ENCODE assay signal across 15 mouse cellular contexts in the genomic region with DNA sequence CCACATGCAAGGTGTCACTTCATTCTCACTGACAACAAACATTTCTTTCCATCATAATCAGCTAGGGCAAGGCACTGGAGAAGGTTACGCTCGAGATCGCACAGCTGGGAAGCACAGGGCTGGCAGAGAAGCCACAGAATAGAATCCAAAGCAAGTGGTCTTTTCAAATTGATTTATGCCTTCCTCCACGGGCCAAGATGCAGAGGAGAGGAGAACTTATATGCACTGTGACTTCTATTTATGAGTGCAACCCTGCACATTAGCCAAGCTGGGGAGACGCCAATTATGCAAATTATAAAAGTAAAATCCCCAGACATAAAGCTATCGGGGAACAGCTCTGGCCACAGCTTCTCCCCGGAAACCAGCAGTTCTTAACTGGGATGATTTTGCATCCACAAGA.
DNase-seq lines count a peak whose midpoint lies in the region; ATAC-seq and TF ChIP-seq lines count a peak whose summit lies in the region.
"Had no signal": no experiment of that assay in that cellular context is flagged by ENCODE, and none has a peak within 500 bp of the region (broad histone marks: within the 10 kb centered on the region; RNA-seq: fewer than 3 reads in every experiment).

No protein-coding gene starts in this region.

- no peaks in the 10 kb centered on the region for H3K27me3 ChIP-seq in hindbrain, postnatal 0 days (ENCODE audit: insufficient read depth, low read length)
- no peaks in the 10 kb centered on the region for H3K27me3 ChIP-seq in hindbrain, embryonic 10.5 days (ENCODE audit: insufficient read depth, poor library complexity, severe bottlenecking)
- no peaks in the 10 kb centered on the region for H3K27me3 ChIP-seq in midbrain, postnatal 0 days (ENCODE audit: insufficient read depth, low read length)
- no peaks in the 10 kb centered on the region for H3K27me3 ChIP-seq in midbrain, embryonic 11.5 days (ENCODE audit: control insufficient read depth, insufficient read depth, low read length)
- no peaks in the 10 kb centered on the region for H3K27me3 ChIP-seq in lung, postnatal 0 days (replicated peaks; ENCODE audit: insufficient read depth, low read length)
- no peaks in the 10 kb centered on the region for H3K27me3 ChIP-seq in limb, embryonic 10.5 days (ENCODE audit: low read depth, poor library complexity, severe bottlenecking)
- no peaks in the 10 kb centered on the region for H3K27me3 ChIP-seq in embryonic facial prominence, embryonic 10.5 days (replicated peaks; ENCODE audit: low read depth, poor library complexity, severe bottlenecking)
- H3K27me3 ChIP-seq: embryonic facial prominence, embryonic 13.5 days had no signal

- no peaks in the 10 kb centered on the region for H3K9me3 ChIP-seq in hindbrain, postnatal 0 days (ENCODE audit: low read length)
- 0 out of 2 replicates have a peak, but pooled peaks cover 3% of the 10 kb centered on the region for H3K9me3 ChIP-seq in hindbrain, embryonic 10.5 days
- H3K9me3 ChIP-seq in midbrain, postnatal 0 days (ENCODE audit: low read length), result no peaks in the 10 kb centered on the region
- no peaks in the 10 kb centered on the region for H3K9me3 ChIP-seq in midbrain, embryonic 11.5 days (ENCODE audit: control insufficient read depth, low read length)
- no peaks in the 10 kb centered on the region for H3K9me3 ChIP-seq in lung, postnatal 0 days (ENCODE audit: low read length)
- H3K9me3 ChIP-seq in limb, embryonic 10.5 days (replicated peaks), result no peaks in the 10 kb centered on the region
- H3K9me3 ChIP-seq in embryonic facial prominence, embryonic 10.5 days, result no peaks in the 10 kb centered on the region
- H3K9me3 ChIP-seq: embryonic facial prominence, embryonic 13.5 days; forebrain, embryonic 10.5 days had no signal

- peak; percentile 86; the same call in 1 of the 2 replicates for TF ChIP-seq EP300 in lung, postnatal 0 days (IDR thresholded peaks at IDR 0.05)

- no peak overlapping the region for H3K4me2 ChIP-seq in hindbrain, postnatal 0 days (ENCODE audit: low read depth, low read length)
- no peak overlapping the region for H3K4me2 ChIP-seq in midbrain, postnatal 0 days (ENCODE audit: low read depth, low read length, poor library complexity, severe bottlenecking)
- no peak overlapping the region for H3K4me2 ChIP-seq in midbrain, embryonic 11.5 days
- no peak overlapping the region for H3K4me2 ChIP-seq in lung, postnatal 0 days (replicated peaks; ENCODE audit: low read depth, low read length)
- H3K4me2 ChIP-seq: embryonic facial prominence, embryonic 13.5 days; liver, embryonic 11.5 days had no signal

- DNase-seq in hindbrain, postnatal 0 days (ENCODE audit: low spot score), result peak; percentile 59
- no peak for DNase-seq in hindbrain, embryonic 10.5 days (ENCODE audit: low spot score)
- peak; percentile 54 for DNase-seq in midbrain, postnatal 0 days (ENCODE audit: low spot score)
- no peak for DNase-seq in midbrain, embryonic 11.5 days (ENCODE audit: low spot score, missing footprints)
- DNase-seq in lung, postnatal 0 days (ENCODE audit: low spot score), result peak; percentile 92
- DNase-seq in limb, embryonic 10.5 days (ENCODE audit: low spot score), result no peak
- DNase-seq in embryonic facial prominence, embryonic 10.5 days (ENCODE audit: low spot score), result no peak
- DNase-seq: cerebellum, adult 11 months; cerebellum, postnatal 36 days; layer of hippocampus, adult 9-11 months; right cerebral cortex, postnatal 4 days had no signal

- TF ChIP-seq CTCF in hindbrain, postnatal 0 days (IDR thresholded peaks at IDR 0.05; ENCODE audit: low read depth), result no peak
- TF ChIP-seq CTCF in midbrain, postnatal 0 days (IDR thresholded peaks at IDR 0.05), result no peak
- no peak for TF ChIP-seq CTCF in lung, postnatal 0 days (IDR thresholded peaks at IDR 0.05)

- no peak overlapping the region for H3K4me3 ChIP-seq in hindbrain, postnatal 0 days (ENCODE audit: low read length)
- H3K4me3 ChIP-seq in hindbrain, embryonic 10.5 days, result no peak overlapping the region
- H3K4me3 ChIP-seq in midbrain, postnatal 0 days (ENCODE audit: low read depth, low read length), result no peak overlapping the region
- H3K4me3 ChIP-seq in midbrain, embryonic 11.5 days (ENCODE audit: low read depth, low read length), result no peak overlapping the region
- H3K4me3 ChIP-seq in lung, postnatal 0 days (ENCODE audit: low read depth, low read length), result no peak overlapping the region
- no peak overlapping the region for H3K4me3 ChIP-seq in limb, embryonic 10.5 days
- H3K4me3 ChIP-seq in embryonic facial prominence, embryonic 10.5 days, result no peak overlapping the region
- H3K4me3 ChIP-seq: embryonic facial prominence, embryonic 13.5 days; forebrain, embryonic 10.5 days; megakaryocyte, embryonic 14.5 days had no signal

- no peak overlapping the region for H3K27ac ChIP-seq in hindbrain, postnatal 0 days
- H3K27ac ChIP-seq in hindbrain, embryonic 10.5 days, result no peak overlapping the region
- no peak overlapping the region for H3K27ac ChIP-seq in midbrain, postnatal 0 days (ENCODE audit: low read depth, low read length)
- no peak overlapping the region for H3K27ac ChIP-seq in midbrain, embryonic 11.5 days (ENCODE audit: low read depth, low read length)
- H3K27ac ChIP-seq in lung, postnatal 0 days (ENCODE audit: low read length), result no peak overlapping the region
- no peak overlapping the region for H3K27ac ChIP-seq in limb, embryonic 10.5 days
- H3K27ac ChIP-seq in embryonic facial prominence, embryonic 10.5 days (replicated peaks), result no peak overlapping the region
- H3K27ac ChIP-seq: embryonic facial prominence, embryonic 13.5 days; forebrain, embryonic 10.5 days had no signal

- 17% methylated on average over 7 of the region's 7 CpGs for WGBS in hindbrain, postnatal 0 days
- WGBS in hindbrain, embryonic 10.5 days, result 73% methylated on average over 7 of the region's 7 CpGs
- 35% methylated on average over 7 of the region's 7 CpGs for WGBS in midbrain, postnatal 0 days
- 68% methylated on average over 7 of the region's 7 CpGs for WGBS in midbrain, embryonic 11.5 days
- WGBS in lung, postnatal 0 days, result 29% methylated on average over 7 of the region's 7 CpGs
- WGBS in limb, embryonic 10.5 days, result 53% methylated on average over 7 of the region's 7 CpGs
- 82% methylated on average over 7 of the region's 7 CpGs for WGBS in embryonic facial prominence, embryonic 10.5 days

- no peaks in the 10 kb centered on the region for H3K36me3 ChIP-seq in hindbrain, postnatal 0 days (ENCODE audit: insufficient read depth, low read length)
- 0 out of 2 replicates have a peak, but pooled peaks cover 7% of the 10 kb centered on the region for H3K36me3 ChIP-seq in hindbrain, embryonic 10.5 days
- H3K36me3 ChIP-seq in midbrain, postnatal 0 days (ENCODE audit: insufficient read depth, low read length), result no peaks in the 10 kb centered on the region
- no peaks in the 10 kb centered on the region for H3K36me3 ChIP-seq in midbrain, embryonic 11.5 days (ENCODE audit: control insufficient read depth, insufficient read depth, low read length)
- H3K36me3 ChIP-seq in lung, postnatal 0 days (ENCODE audit: insufficient read depth, low read length), result no peaks in the 10 kb centered on the region
- no peaks in the 10 kb centered on the region for H3K36me3 ChIP-seq in limb, embryonic 10.5 days
- no peaks in the 10 kb centered on the region for H3K36me3 ChIP-seq in embryonic facial prominence, embryonic 10.5 days (replicated peaks)
- H3K36me3 ChIP-seq: embryonic facial prominence, embryonic 13.5 days; forebrain, embryonic 10.5 days had no signal

- ATAC-seq in hindbrain, postnatal 0 days, result no peak
- ATAC-seq in midbrain, postnatal 0 days (ENCODE audit: low FRiP score), result no peak
- no peak for ATAC-seq in midbrain, embryonic 11.5 days (ENCODE audit: low FRiP score)
- ATAC-seq in lung, postnatal 0 days, result peak; percentile 85

- peaks cover 20% of the 10 kb centered on the region for H3K4me1 ChIP-seq in hindbrain, postnatal 0 days (ENCODE audit: insufficient read depth, low read length)
- peaks cover 50% of the 10 kb centered on the region for H3K4me1 ChIP-seq in hindbrain, embryonic 10.5 days (replicated peaks)
- peaks cover 4% of the 10 kb centered on the region; the same call in 1 of the 2 replicates for H3K4me1 ChIP-seq in midbrain, postnatal 0 days (ENCODE audit: insufficient read depth, low read length)
- peaks cover 9% of the 10 kb centered on the region for H3K4me1 ChIP-seq in midbrain, embryonic 11.5 days (ENCODE audit: control insufficient read depth, insufficient read depth, low read length)
- H3K4me1 ChIP-seq in lung, postnatal 0 days (ENCODE audit: insufficient read depth, low read depth, low read length), result peaks cover 4% of the 10 kb centered on the region; the same call in 1 of the 2 replicates
- peaks cover 18% of the 10 kb centered on the region for H3K4me1 ChIP-seq in limb, embryonic 10.5 days
- peaks cover 33% of the 10 kb centered on the region for H3K4me1 ChIP-seq in embryonic facial prominence, embryonic 10.5 days
- H3K4me1 ChIP-seq: megakaryocyte, embryonic 14.5 days had no signal

- H3K9ac ChIP-seq in hindbrain, postnatal 0 days (replicated peaks; ENCODE audit: low read length), result no peak overlapping the region
- no peak overlapping the region for H3K9ac ChIP-seq in midbrain, postnatal 0 days (replicated peaks; ENCODE audit: low read length, poor library complexity, severe bottlenecking)
- H3K9ac ChIP-seq in midbrain, embryonic 11.5 days (ENCODE audit: low read length), result no peak overlapping the region
- H3K9ac ChIP-seq in lung, postnatal 0 days (replicated peaks; ENCODE audit: low read depth), result no peak overlapping the region
- H3K9ac ChIP-seq: embryonic facial prominence, embryonic 13.5 days had no signal

Comparison
In these comparisons a context has a peak if more than half of its experiments do, and no peak if none do; other contexts are left out.
1. DNase-seq: peak in hindbrain, postnatal 0 days (single experiment), midbrain, postnatal 0 days (single experiment) and lung, postnatal 0 days (single experiment); none in hindbrain, embryonic 10.5 days (single experiment), midbrain, embryonic 11.5 days (single experiment), limb, embryonic 10.5 days (single experiment) and embryonic facial prominence, embryonic 10.5 days (single experiment).